Mouse (Mus musculus): ENCODE measurements around the gene Srsf2.

Srsf2 gene

DNA sequence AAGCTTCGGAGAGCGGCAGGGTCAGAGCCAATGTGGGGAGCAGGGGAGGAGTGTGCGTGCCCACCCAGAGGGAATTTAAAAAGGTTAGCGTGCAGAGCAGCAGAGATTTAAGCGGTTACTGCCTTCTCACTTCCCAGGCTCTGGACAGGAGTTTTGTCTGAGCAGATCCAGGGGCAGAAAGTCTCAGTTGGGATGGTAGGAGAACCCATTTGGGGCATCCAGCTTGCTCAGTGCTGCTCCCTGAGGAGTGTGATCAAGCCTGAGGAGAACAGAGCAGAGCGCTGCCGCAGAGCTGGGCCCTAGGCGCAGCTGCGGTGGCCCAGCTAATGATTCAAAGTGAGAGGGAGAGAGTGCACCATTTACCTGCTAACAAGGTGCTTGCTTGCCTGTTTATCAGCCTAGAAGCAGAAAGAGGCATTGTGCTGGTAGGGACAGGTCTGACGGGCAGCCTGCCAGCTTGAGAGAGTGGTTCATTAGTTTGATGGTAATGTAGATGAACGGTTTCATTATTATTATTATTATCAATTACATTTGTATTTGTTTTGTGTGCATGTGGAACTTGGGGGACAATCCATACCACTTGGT, 44.0 kb downstream of the Srsf2 start:
- DNase-seq (ENCODE audit: low read depth), result no peak

DNA sequence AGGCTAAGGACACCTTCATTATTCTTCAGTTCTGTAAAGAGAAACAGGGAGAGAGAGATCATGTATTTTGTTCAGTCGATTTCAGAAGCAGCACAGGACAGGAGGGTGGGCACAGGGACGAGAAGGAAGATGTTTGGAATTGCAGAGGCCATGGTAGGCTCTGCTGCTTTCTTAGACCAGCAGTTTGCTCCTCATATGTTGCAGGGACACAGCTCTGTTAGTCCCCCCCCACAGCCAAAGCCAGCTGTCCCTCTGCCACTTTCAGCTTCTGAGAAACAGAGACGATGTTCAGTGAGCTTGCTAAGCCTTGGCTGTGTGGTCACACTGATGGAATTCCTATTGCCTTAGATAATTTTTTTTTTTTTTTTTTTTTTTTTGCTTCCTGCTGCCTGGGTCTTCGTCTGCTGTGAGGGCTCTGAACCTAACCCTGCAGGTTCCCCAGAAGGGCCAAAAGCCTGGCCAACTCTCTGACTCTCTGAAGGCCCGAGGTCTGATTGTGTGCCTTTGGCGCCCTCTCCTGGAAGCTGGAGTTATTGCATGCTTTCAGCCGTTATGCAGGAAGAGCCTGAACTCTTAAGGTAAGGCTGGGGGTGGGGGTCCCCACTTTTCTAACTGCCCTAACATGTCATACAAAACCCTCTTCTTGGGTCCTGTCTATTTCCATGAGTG, 44.8 kb downstream of the Srsf2 start:
- peak; percentile 84 for DNase-seq (ENCODE audit: low read depth)

DNA sequence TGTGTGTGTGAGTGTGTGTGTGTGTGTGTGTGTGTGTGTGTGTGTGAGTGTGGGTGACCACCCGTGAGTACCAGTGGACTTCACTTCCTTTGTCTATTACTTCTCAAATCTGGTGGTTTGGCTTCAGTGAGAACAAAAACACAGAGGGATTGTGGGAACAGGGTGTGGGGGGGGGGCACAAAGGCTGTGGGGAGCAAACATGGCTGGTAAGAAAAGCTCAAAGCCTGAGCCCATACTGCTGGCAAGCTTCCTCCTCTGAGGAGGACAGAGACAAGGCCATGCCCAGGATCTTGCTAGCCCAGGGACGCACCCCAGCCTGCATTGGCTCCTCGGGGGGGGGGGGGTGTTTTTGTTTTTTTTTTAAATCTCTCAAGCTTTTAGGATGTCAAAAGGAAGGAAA, 45.4 kb downstream of the Srsf2 start:
- DNase-seq (ENCODE audit: low read depth), result no peak

DNA sequence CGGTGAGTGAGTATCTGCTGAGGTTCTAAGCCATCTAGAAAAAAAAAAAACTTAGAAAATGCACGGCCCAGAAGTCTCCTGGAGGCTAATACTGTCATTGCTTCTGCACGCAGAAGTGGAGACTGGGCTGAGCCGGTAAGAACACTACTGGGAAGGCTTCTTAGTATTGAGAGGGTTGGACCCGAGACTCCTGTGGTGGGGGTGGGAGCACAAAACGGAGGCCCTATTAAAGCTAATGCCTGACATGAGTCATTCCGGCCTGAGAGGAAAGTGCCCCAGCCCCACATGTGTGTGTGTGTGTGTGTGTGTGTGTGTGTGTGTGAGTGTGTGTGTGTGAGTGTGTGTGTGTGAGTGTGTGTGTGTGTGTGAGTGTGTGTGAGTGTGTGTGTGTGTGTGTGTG, 45.8 kb downstream of the Srsf2 start:
- DNase-seq (ENCODE audit: low read depth), result no peak

DNA sequence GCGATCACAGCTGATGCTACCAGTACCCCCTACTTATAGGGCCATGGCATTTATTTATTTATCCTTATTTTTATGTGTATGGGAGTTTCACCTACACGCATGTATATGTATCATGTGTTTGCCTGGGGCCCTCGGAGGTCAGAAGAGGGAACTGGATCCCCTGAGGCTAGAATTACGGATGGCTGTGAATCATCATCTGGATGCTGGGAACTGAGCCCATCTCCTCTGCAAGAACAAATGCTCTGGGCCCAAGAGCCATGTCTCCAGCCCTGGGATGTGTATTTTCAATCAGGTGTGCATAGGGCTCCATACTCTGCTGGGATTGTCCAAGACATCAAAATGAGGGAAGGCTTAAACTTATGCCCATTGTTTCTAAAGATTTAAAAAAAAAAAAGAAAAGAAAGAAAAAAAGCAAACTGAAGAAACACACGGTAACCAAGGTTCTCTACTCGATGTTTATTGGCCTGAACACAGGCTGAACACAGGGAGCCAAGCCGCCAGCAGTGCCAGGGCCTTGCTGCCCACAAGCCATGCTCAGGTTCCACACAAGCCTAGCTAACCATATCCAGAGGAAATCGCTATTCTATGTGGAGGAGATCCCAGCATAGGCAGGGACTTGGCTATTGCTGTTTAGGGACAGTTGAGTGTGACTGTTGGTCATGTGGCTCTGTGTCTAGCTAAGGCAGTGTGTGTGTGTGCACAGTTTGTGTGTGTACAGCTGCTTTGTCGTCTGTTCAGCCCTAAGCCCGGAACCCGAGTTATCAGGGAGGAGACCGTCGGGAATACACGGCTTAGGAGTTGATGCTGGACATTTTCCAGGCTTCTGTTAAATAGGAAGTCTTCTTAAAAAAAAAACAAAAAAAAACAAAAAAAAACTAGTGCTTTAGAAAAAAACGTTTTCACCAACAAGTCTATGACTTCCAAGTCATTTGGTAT, 46.5 kb downstream of the Srsf2 start:
- no peak for DNase-seq (ENCODE audit: low read depth)

DNA sequence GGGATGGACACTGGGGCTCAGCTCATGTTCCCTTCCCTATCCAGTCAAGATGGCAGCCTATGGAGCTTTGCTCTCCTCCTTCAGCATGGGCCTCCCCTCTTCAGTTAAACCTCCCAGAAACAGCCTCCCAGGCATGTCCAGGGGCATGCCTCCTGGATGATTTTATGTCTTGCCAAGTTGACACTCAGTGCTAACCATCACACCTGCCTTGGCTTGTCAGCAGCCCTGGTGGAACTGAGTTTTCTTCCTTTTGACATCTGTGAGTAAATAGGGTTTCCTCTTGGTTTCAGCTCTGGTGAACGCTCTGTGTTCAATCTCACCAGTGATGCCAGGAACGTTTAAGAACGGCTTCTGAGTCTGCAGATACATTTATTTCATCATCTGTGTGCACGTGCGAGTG, 50.2 kb downstream of the Srsf2 start:
- DNase-seq (ENCODE audit: low read depth), result no peak

DNA sequence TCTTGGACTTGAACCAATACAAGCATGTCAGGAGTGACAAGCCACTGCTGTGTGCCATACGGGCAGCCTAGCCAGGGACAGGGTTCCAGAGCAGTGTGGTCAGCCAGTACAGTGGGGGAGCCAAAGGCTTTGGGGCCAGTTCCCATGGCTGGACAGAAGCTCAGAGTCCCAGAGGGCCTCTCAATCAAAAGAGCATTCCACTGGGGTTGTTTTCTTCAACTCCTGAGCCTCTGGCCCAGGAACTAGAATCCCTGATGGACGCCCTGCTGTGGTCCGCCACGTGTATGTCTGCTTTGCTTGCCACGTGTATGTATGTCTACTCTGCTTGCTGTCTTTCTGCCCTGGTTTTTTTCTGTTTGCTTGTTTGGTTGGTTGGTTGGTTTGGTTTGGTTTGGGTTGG, 51.8 kb downstream of the Srsf2 start:
- no peak for DNase-seq (ENCODE audit: low read depth)

Data from c-Kit-positive CD71-negative TER-119-negative erythroid progenitor cells, embryonic 14.5 days (primary cell).